In genomic region chr2:180569028-180569643, GRCm38 (mm10) we compare ENCODE assay signal across 9 mouse cellular contexts. TPM values are rescaled to one million over a fixed set of nuclear protein-coding genes. Genes with fewer than 3 reads are reported as not detected.
DNase-seq lines count a peak whose midpoint lies in the region; ATAC-seq and TF ChIP-seq lines count a peak whose summit lies in the region.
"Had no signal": no experiment of that assay in that cellular context is flagged by ENCODE, and none has a peak within 500 bp of the region (broad histone marks: within the 10 kb centered on the region; RNA-seq: fewer than 3 reads in every experiment).

No protein-coding gene starts in this region.

- in situ Hi-C loops in Patski (cut with MboI; ENCODE audit: low pct_unique_long_range_greater_than_20kb): no loop called here

- H3K4me1 ChIP-seq in heart, embryonic 11.5 days (ENCODE audit: control insufficient read depth, insufficient read depth, low read length): peaks cover 4% of the 10 kb centered on the region; the same call in 1 of the 2 replicates
- H3K4me1 ChIP-seq in kidney, embryonic 14.5 days (ENCODE audit: control insufficient read depth, insufficient read depth, low read length): peaks cover 12% of the 10 kb centered on the region

- H3K4me3 ChIP-seq in heart, embryonic 11.5 days (ENCODE audit: low read depth, low read length): no peak overlapping the region
- H3K4me3 ChIP-seq in kidney, embryonic 14.5 days (ENCODE audit: low read length): no peak overlapping the region
- H3K4me3 ChIP-seq: myocyte had no signal

- peak; percentile 81 to 84 for DNase-seq in heart, adult 18-20 months
- DNase-seq in Patski (ENCODE audit: low read depth, low spot score): no peak
- peak; percentile 50 for DNase-seq in gastrocnemius, postnatal 10 days
- DNase-seq in skeletal muscle tissue, adult 2 months (ENCODE audit: low read depth, low spot score): peak; percentile 73
- DNase-seq in urinary bladder, adult 18-20 months (ENCODE audit: low spot score in 2 of 2): no peak

- H3K27ac ChIP-seq in heart, embryonic 11.5 days (ENCODE audit: low read depth, low read length): no peak overlapping the region
- peak overlapping the region; percentile 77 for H3K27ac ChIP-seq in kidney, embryonic 14.5 days (ENCODE audit: low read depth, low read length)

- ATAC-seq in heart, embryonic 11.5 days (replicated peaks; ENCODE audit: insufficient number of reproducible peaks, low FRiP score, low TSS enrichment): no peak; the same call in 1 of the 2 replicates
- peak; percentile 80 for ATAC-seq in Patski
- ATAC-seq in kidney, embryonic 14.5 days (ENCODE audit: low FRiP score, low TSS enrichment): peak; percentile 70
- no peak for ATAC-seq in erythroid progenitor cell, adult 5-6 weeks (replicated peaks; ENCODE audit: low FRiP score, poor library complexity, severe bottlenecking)

- H3K9ac ChIP-seq in heart, embryonic 11.5 days (ENCODE audit: low read depth, low read length): no peak overlapping the region
- H3K9ac ChIP-seq in kidney, embryonic 14.5 days (ENCODE audit: low read depth, low read length): no peak overlapping the region

- H3K27me3 ChIP-seq in heart, embryonic 11.5 days (ENCODE audit: control insufficient read depth, insufficient read depth, low read length): 0 out of 2 replicates have a peak, but pooled peaks cover 3% of the 10 kb centered on the region
- peaks cover 10% of the 10 kb centered on the region for H3K27me3 ChIP-seq in Patski
- no peaks in the 10 kb centered on the region for H3K27me3 ChIP-seq in kidney, embryonic 14.5 days (ENCODE audit: control insufficient read depth, insufficient read depth, low read length)

- CTCF ChIA-PET in Patski (lab: Charles Lee): interaction anchor here (0.6 to 5.6 kb wide), 5 partner anchors 10 to 210 kb away, joined by 3 to 158 read pairs (median 3); partner anchors contain the start of gene Mrgbp

- H3K4me2 ChIP-seq in heart, embryonic 11.5 days: no peak overlapping the region
- H3K4me2 ChIP-seq in kidney, embryonic 14.5 days (replicated peaks; ENCODE audit: low read depth, low read length): no peak overlapping the region

- POLR2A ChIA-PET in Patski (lab: Charles Lee): interaction anchor here (0.7 kb wide), 1 partner anchor 13 kb away, joined by 3 read pairs; no protein-coding TSS in a partner anchor

- TF ChIP-seq CTCF in Patski (IDR thresholded peaks at IDR 0.05): no peak

- 43% methylated on average over 3 of the region's 3 CpGs for WGBS in heart, embryonic 11.5 days (ENCODE audit: insufficient replicate concordance)
- WGBS in kidney, embryonic 14.5 days: 22% methylated on average over 3 of the region's 3 CpGs

- H3K36me3 ChIP-seq in heart, embryonic 11.5 days (ENCODE audit: control insufficient read depth, insufficient read depth, low read length): no peaks in the 10 kb centered on the region
- no peaks in the 10 kb centered on the region for H3K36me3 ChIP-seq in kidney, embryonic 14.5 days (ENCODE audit: control insufficient read depth, insufficient read depth, low read length)

- no peaks in the 10 kb centered on the region for H3K9me3 ChIP-seq in heart, embryonic 11.5 days (replicated peaks; ENCODE audit: control insufficient read depth, low read length)
- no peaks in the 10 kb centered on the region for H3K9me3 ChIP-seq in kidney, embryonic 14.5 days (ENCODE audit: control insufficient read depth, low read length)

RNA-seq across cellular contexts. Expression of gene Mrgbp, which starts 12.0 kb away (rescaled TPM):
- total RNA-seq in heart, adult 18-20 months (2021): 10 to 100 TPM; 17.8 to 18.4 TPM
- 23.1 and 23.9 TPM in 2 replicates for polyA plus RNA-seq in heart, embryonic 11.5 days (2014; fragmentation: Nextera tagmentation; extraction: Ambion mirVana)
- polyA plus RNA-seq in Patski (2021): 55.2 TPM
- total RNA-seq in gastrocnemius, postnatal 10 days (2021): 10 to 100 TPM in 1 of 2 experiments, 1 to 10 TPM in 1; 7.5 to 10.4 TPM
- polyA plus RNA-seq in kidney, embryonic 14.5 days (2014; fragmentation: Nextera tagmentation; extraction: Ambion mirVana): 52.4 and 53.9 TPM in 2 replicates
- total RNA-seq in erythroid progenitor cell, adult 5-6 weeks (2015; ENCODE audit: low replicate concordance): 13.4 and 16.9 TPM in 2 replicates
- total RNA-seq in erythroid progenitor cell, adult 5-6 weeks (2017; ENCODE audit: low replicate concordance): 12.1 and 14.3 TPM in 2 replicates

RNA-seq across cellular contexts. Expression of gene Ogfr, which starts 19.9 kb away (rescaled TPM):
- total RNA-seq in heart, adult 18-20 months (2021): 10 to 100 TPM; 31.9 to 34.1 TPM
- 68.2 and 70.7 TPM in 2 replicates for polyA plus RNA-seq in heart, embryonic 11.5 days (2014; fragmentation: Nextera tagmentation; extraction: Ambion mirVana)
- 81.2 TPM for polyA plus RNA-seq in Patski (2021)
- 10 to 100 TPM; 27.9 to 32.2 TPM for total RNA-seq in gastrocnemius, postnatal 10 days (2021)
- polyA plus RNA-seq in kidney, embryonic 14.5 days (2014; fragmentation: Nextera tagmentation; extraction: Ambion mirVana): 82.4 and 83.1 TPM in 2 replicates
- 31.7 and 33.1 TPM in 2 replicates for total RNA-seq in erythroid progenitor cell, adult 5-6 weeks (2015; ENCODE audit: low replicate concordance)
- total RNA-seq in erythroid progenitor cell, adult 5-6 weeks (2017; ENCODE audit: low replicate concordance): 25.0 and 55.8 TPM in 2 replicates

RNA-seq across cellular contexts. Expression of gene Col9a3, which starts 28.5 kb away (rescaled TPM):
- total RNA-seq in heart, adult 18-20 months (2021): under 1 TPM in 1 of 2 experiments, not detected in 1; 0.21 TPM
- 24.5 and 25.0 TPM in 2 replicates for polyA plus RNA-seq in heart, embryonic 11.5 days (2014; fragmentation: Nextera tagmentation; extraction: Ambion mirVana)
- polyA plus RNA-seq in Patski (2021): 1.3 TPM
- 1 to 10 TPM; 1.0 to 1.4 TPM for total RNA-seq in gastrocnemius, postnatal 10 days (2021)
- 4.4 and 6.4 TPM in 2 replicates for polyA plus RNA-seq in kidney, embryonic 14.5 days (2014; fragmentation: Nextera tagmentation; extraction: Ambion mirVana)
- 1.1 and 2.1 TPM in 2 replicates for total RNA-seq in erythroid progenitor cell, adult 5-6 weeks (2015; ENCODE audit: low replicate concordance)
- 0.51 TPM in 1 of 2 replicates, not detected in the other for total RNA-seq in erythroid progenitor cell, adult 5-6 weeks (2017; ENCODE audit: low replicate concordance)

Comparison
In these comparisons a context has a peak if more than half of its experiments do, and no peak if none do; other contexts are left out.
1. DNase-seq: peak in heart, adult 18-20 months (2 of 2), gastrocnemius, postnatal 10 days (single experiment) and skeletal muscle tissue, adult 2 months (single experiment); none in Patski (single experiment) and urinary bladder, adult 18-20 months (0 of 2).
2. ATAC-seq: peak in Patski (single experiment) and kidney, embryonic 14.5 days (single experiment); none in heart, embryonic 11.5 days (single experiment) and erythroid progenitor cell, adult 5-6 weeks (single experiment).